Mouse (Mus musculus) midbrain, embryonic 13.5 days (tissue): Measurements from ENCODE around the gene Klhl34. TPM values are rescaled to one million over a fixed set of nuclear protein-coding genes. Genes with fewer than 3 reads are reported as not detected.

Source experiments
- ATAC-seq: fragments of 200-750 bp; cut with Nextera tagmentation; 2 replicates; pipeline ENCODE4 v1.8.0; 2017; ENCODE audit warnings: mild to moderate bottlenecking, moderate TSS enrichment, moderate library complexity
- H3K27ac ChIP-seq: fragments of 300-500 bp; sonication (generic); 2 replicates; pipeline ENCODE4 v1.5.1; 2015; ENCODE audit warnings: inconsistent platforms, mild to moderate bottlenecking, moderate library complexity
- H3K27me3 ChIP-seq: fragments of 300-500 bp; sonication (generic); 2 replicates; pipeline ENCODE4 v1.6.1; 2015; ENCODE audit warnings: mild to moderate bottlenecking, inconsistent platforms
- H3K36me3 ChIP-seq: fragments of 300-500 bp; sonication (generic); 2 replicates; pipeline ENCODE4 v1.6.1; 2015; ENCODE audit warnings: mild to moderate bottlenecking, inconsistent platforms
- H3K4me1 ChIP-seq: fragments of 300-500 bp; sonication (generic); replicated peaks from 2 replicates; pipeline ENCODE4 v1.6.1; 2015; ENCODE audit warnings: inconsistent platforms
- H3K4me2 ChIP-seq: fragments of 300-500 bp; sonication (generic); replicated peaks from 2 replicates; pipeline ENCODE4 v1.6.1; 2015; ENCODE audit warnings: moderate library complexity, mild to moderate bottlenecking, inconsistent platforms
- H3K4me3 ChIP-seq: fragments of 300-500 bp; sonication (generic); replicated peaks from 2 replicates; pipeline ENCODE4 v1.5.1; 2015; ENCODE audit warnings: mild to moderate bottlenecking, inconsistent platforms
- H3K9ac ChIP-seq: fragments of 300-500 bp; sonication (generic); replicated peaks from 2 replicates; pipeline ENCODE4 v1.6.1; 2015; ENCODE audit warnings: mild to moderate bottlenecking, inconsistent platforms
- H3K9me3 ChIP-seq: fragments of 300-500 bp; sonication (generic); 2 replicates; pipeline ENCODE4 v1.6.1; 2016; ENCODE audit warnings: mild to moderate bottlenecking, inconsistent platforms
- WGBS: fragments of 180-500 bp; shearing (Covaris S2); methylation state at CpG from one replicate; pipeline ENCODE4 v1.1.7; 2015; 5-methylcytosine and 5-hydroxymethylcytosine counted together
- polyA plus RNA-seq: library from polyadenylated mRNA; unstranded; fragments of >200 nt; fragmentation: Nextera tagmentation; extraction: Ambion mirVana; gene quantifications from 2 replicates; pipeline ENCODE4 v1.2.1, GENCODE M21; 2015

The Klhl34 gene
- polyA plus RNA-seq, result 2.3 and 2.6 TPM in 2 replicates

DNA sequence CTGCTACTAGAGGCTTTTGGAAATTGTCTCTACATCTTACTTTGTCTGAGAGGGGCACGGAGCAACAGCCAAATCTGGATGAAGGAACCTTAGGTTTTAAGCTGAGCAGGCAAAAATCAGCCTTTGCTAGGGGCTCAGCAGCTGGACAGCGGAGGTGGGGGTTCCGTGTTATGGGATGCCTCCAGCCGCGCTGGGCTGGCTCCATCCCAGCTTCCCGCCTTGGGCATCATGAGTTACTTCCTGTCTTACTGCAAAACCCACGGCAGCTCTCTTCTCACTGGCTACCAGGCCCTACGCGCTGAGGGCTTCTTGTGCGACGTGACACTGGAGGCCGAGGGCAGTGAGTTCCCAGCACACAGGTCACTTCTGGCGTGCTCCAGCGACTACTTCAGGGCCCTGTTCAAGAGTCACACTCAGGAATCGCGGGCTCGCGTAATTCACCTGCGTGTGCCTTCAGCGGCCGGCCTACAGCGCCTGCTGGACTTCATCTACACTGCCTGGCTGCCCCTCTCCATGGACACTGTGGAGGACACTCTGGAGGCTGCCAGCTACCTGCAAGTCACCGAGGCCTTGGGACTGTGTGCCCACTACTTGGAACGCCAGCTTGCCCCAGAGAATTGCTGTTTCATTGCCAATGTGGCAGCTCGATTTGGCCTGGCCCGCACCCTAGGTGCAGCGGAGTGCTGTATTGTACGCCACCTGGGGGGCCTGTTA is at the start of gene Klhl34:
TSS of gene Klhl34 (plus strand) at position 229 of the 714 bp plus-strand sequence.
- H3K4me1 ChIP-seq, result peaks cover 8% of the 10 kb centered on the region; the same call in 1 of the 2 replicates
- H3K9ac ChIP-seq, result 0 out of 2 replicates have a peak within 1 kb of the TSS, but pooled peaks have one; percentile 39
- no peaks in the 10 kb centered on the region for H3K9me3 ChIP-seq
- no peaks in the 10 kb centered on the region for H3K36me3 ChIP-seq
- peaks cover 9% of the 10 kb centered on the region; the same call in 1 of the 2 replicates for H3K27me3 ChIP-seq
- no peak within 1 kb of the TSS for H3K27ac ChIP-seq
- WGBS, result 41% methylated on average over 28 of the region's 28 CpGs
- H3K4me2 ChIP-seq, result peak within 1 kb of the TSS; percentile 55
- ATAC-seq, result peak; percentile 52
- H3K4me3 ChIP-seq, result peak within 1 kb of the TSS; percentile 28

DNA sequence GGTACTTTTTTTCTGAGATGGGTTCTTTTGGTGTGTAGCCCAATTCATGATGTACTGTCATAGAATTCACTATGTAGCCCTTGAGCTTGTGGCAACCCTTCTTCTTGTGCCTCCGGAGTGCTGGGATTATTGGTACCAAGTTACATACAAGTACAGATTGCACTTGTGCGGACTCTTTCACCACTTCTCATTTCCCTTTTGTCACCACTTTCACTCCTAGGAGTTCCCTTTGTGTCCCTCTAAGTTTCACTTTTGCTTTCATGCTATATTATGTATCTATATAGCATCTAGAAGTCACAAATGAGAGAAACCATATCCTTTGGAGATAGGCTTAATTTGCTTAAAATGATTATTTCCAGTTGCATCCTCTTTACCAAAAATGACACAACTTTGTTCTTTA is 16.6 kb upstream of the Klhl34 start:
- no peak overlapping the region for H3K9ac ChIP-seq
- H3K4me2 ChIP-seq, result no peak overlapping the region
- no peaks in the 10 kb centered on the region for H3K27me3 ChIP-seq
- H3K4me1 ChIP-seq, result no peaks in the 10 kb centered on the region
- no peak overlapping the region for H3K27ac ChIP-seq
- H3K4me3 ChIP-seq, result no peak overlapping the region
- no peak for ATAC-seq
- 93% methylated on average over 2 of the region's 2 CpGs for WGBS
- no peaks in the 10 kb centered on the region for H3K9me3 ChIP-seq
- H3K36me3 ChIP-seq, result no peaks in the 10 kb centered on the region

DNA sequence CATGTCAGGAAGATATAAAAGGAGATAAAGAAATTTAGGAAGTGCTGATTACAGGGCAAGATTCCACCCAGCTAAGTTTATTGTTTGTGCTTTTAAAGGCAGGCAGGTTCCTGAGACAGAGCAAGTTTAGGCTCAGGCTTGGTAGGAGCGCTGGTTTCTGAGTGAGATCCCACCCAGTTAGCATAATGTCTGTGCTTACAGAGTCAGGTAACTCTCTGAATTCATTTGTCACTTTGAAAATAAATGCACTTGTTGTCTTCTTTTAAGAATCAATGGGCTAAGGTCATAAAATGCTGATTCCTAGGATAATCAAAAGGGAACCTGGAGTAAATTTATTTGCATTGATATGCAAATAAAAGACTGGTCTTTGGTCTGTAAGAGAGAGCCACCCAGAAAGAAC is 8.5 kb upstream of the Klhl34 start:
- H3K9me3 ChIP-seq, result no peaks in the 10 kb centered on the region
- no peak overlapping the region for H3K27ac ChIP-seq
- WGBS, result 57% methylated on average over 1 of the region's 1 CpGs
- no peaks in the 10 kb centered on the region for H3K4me1 ChIP-seq
- no peak for ATAC-seq
- no peak overlapping the region for H3K4me2 ChIP-seq
- H3K9ac ChIP-seq, result no peak overlapping the region
- no peaks in the 10 kb centered on the region for H3K27me3 ChIP-seq
- no peak overlapping the region for H3K4me3 ChIP-seq
- H3K36me3 ChIP-seq, result no peaks in the 10 kb centered on the region

DNA sequence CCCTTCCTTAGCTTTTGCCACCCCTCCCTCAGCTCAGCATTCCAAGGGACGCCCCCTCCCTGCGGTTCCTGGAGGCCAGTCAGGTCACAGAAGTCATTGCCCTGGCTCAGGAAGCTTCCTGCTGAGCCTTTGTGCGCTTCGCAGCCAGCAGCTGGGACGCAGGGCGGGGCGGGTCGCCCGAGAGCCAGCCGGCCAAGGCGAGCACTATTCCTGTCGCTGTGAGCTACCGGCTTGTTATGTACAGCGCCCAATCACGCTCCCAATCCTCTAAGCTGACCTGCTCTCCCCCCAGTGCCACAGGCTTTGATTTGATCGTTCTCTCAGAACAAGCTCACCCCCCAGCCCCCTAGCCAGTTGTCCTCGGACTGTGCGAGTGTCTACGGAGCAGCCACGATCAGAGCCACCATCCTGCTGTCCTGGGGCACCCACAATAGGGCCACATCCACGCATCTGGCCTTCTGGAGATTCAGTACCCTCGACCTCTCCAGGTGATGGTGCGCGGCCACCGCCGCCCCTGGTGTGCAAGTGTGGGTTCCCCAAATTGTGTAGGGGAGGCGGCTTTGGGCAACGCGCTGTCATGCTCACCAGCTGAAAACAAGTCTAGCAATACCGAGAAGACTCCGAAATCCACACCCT is 546 bp upstream of the Klhl34 start:
- Histone ChIP-seq H3K9me3 (no peaks in the 10 kb centered on the region), H3K4me1 (peaks cover 8% of the 10 kb centered on the region; the same call in 1 of the 2 replicates), H3K4me3 (peak overlapping the region; percentile 28), H3K4me2 (peak overlapping the region; percentile 55), H3K9ac (0 out of 2 replicates have a peak overlapping the region, but pooled peaks have one; percentile 39), H3K36me3 (no peaks in the 10 kb centered on the region), H3K27me3 (peaks cover 9% of the 10 kb centered on the region; the same call in 1 of the 2 replicates), H3K27ac (no peak overlapping the region)
- peak; percentile 84 for ATAC-seq
- WGBS, result 21% methylated on average over 30 of the region's 31 CpGs

DNA sequence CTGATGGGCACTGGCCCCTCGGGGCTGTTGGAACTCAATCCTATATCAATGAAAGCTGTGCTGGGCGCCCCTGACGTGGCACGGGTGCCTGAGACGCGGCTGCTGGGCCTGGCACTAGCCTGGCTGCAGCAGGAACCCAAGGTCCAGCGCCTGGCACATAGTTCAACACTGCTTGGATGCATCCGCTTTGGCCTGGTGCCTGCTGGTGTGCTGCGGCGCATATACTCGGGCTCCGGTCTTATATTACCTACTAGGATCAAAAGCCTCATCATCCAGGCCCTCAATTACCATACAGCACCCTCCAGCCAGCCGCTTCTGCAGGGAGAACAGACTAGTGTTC is 656 bp downstream of the Klhl34 start:
- 89% methylated on average over 13 of the region's 13 CpGs for WGBS
- H3K27me3 ChIP-seq, result peaks cover 9% of the 10 kb centered on the region; the same call in 1 of the 2 replicates
- no peak overlapping the region for H3K27ac ChIP-seq
- H3K36me3 ChIP-seq, result no peaks in the 10 kb centered on the region
- no peaks in the 10 kb centered on the region for H3K9me3 ChIP-seq
- ATAC-seq, result no peak; the same call in 1 of the 2 replicates
- no peak overlapping the region for H3K4me3 ChIP-seq
- peaks cover 8% of the 10 kb centered on the region; the same call in 1 of the 2 replicates for H3K4me1 ChIP-seq
- H3K4me2 ChIP-seq, result no peak overlapping the region
- H3K9ac ChIP-seq, result no peak overlapping the region

DNA sequence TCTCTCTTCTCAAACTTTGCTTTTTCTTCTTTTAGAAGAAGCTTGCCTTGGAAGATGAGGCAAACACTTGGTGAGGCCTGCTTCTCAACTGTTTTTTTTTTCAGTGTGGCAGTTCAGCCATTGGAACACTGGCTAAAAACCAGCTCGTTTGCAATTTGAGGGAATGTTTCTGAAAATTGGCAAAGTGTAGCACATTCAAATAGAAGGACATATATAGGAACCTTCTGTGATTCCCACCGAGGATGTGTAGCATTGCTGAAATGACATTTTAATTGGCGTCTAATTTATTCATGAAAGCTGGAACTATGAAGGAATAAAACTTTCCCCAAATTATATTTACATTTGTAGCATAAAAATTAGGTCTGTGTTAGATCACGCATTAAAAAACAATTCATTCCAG is 11.7 kb downstream of the Klhl34 start:
- Histone ChIP-seq H3K4me1 (no peaks in the 10 kb centered on the region), H3K36me3 (no peaks in the 10 kb centered on the region), H3K4me3 (no peak overlapping the region), H3K4me2 (no peak overlapping the region), H3K9ac (no peak overlapping the region), H3K27ac (no peak overlapping the region), H3K9me3 (no peaks in the 10 kb centered on the region), H3K27me3 (no peaks in the 10 kb centered on the region)
- WGBS, result 73% methylated on average over 4 of the region's 4 CpGs
- ATAC-seq, result no peak

Other genes with a start within 250 kb of the Klhl34 start
- gene Yy2, start 249.4 kb upstream of the Klhl34 start, polyA plus RNA-seq, result 2.3 and 3.9 TPM in 2 replicates
- 25.1 and 25.3 TPM in 2 replicates for gene Mbtps2, start 219.7 kb upstream of the Klhl34 start, polyA plus RNA-seq
- gene Smpx, start 119.5 kb upstream of the Klhl34 start, polyA plus RNA-seq, result not detected in 2 replicates
- gene Cnksr2, start 224.9 kb downstream of the Klhl34 start, polyA plus RNA-seq, result 7.7 TPM in 2 replicates